Mouse (Mus musculus) bone marrow, adult 2 months (tissue): ENCODE data around the gene Heca. TPM values are rescaled to one million over a fixed set of nuclear protein-coding genes. Genes with fewer than 3 reads are reported as not detected.

Source experiments
- H3K27ac ChIP-seq: fragments of 200-500 bp; 2 replicates; pipeline ENCODE4 v1.5.1; 2012; ENCODE audit warnings: low read depth, mild to moderate bottlenecking, control low read depth, inconsistent platforms, low read length; ENCODE audit not compliant: control insufficient read depth, poor library complexity, insufficient read depth
- H3K4me1 ChIP-seq: fragments of 200-500 bp; 2 replicates; pipeline ENCODE4 v1.6.1; 2011; ENCODE audit warnings: low read length; ENCODE audit not compliant: control insufficient read depth, insufficient read depth
- H3K4me3 ChIP-seq: fragments of 200-500 bp; replicated peaks from 2 replicates; pipeline ENCODE3; 2011; ENCODE audit warnings: mild to moderate bottlenecking, low read depth, low read length, control low read depth; ENCODE audit not compliant: control insufficient read depth
- CTCF ChIP-seq: fragments of 200-500 bp; IDR thresholded peaks from 2 replicates; pipeline ENCODE4 v1.5.1; 2011; ENCODE audit warnings: low read length, control low read depth; ENCODE audit not compliant: control insufficient read depth, insufficient read depth
- POLR2A ChIP-seq: fragments of 200-500 bp; IDR thresholded peaks from 2 replicates; pipeline ENCODE4 v1.6.1; 2011; ENCODE audit warnings: low read depth, mild to moderate bottlenecking, control low read depth, low read length, borderline replicate concordance; ENCODE audit not compliant: control insufficient read depth
- WGBS: fragments of 180-500 bp; shearing (Covaris S2); methylation state at CpG from one replicate; pipeline ENCODE4 v1.1.7; 2018; 5-methylcytosine and 5-hydroxymethylcytosine counted together
- polyA plus RNA-seq: library from polyadenylated mRNA; stranded (reverse); fragments of >200 nt; gene quantifications from 2 replicates; pipeline ENCODE4 v1.2.4, GENCODE M21; 2011; ENCODE audit warnings: low replicate concordance; ENCODE audit not compliant: missing spikeins, insufficient read depth, insufficient read length

Gene Heca
- polyA plus RNA-seq, 1 experiment: 9.1 TPM

DNA sequence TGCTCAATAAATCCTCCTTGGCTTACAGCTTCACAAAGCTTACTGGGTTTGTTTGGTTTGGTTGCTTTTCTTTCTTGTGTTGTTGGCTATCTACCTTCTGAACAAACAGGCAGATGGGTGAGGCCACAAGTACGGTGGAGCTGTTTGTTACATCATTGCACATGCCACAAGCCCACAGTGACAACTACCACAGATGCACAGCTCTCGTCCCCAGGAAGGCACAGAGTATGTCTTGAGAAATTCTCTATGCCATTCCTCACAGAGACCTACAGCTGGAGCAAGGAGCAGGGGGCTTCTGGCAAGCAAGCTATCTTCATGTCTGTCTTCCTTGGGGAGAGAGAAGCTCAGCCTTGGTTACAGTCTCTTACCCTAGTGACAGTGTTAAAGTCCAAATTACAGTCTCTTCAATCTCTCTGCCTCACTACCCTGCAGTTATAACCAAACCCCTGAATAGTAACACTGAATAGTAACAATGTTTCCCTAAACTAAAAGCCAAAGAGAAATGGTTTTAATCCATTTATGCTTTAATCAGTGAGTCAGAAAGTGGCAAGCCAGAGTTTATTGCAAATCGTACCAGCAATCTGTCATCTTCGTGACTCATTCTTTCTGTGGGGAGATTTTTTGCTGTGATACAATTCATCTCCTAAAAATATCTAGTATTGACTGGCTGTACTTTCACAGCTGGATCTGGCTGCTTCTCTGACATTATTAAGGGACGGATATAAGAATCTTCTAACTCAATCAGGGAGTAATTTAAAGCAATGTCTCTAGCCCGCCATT is 87.0 kb downstream of the Heca start:
- no peak for TF ChIP-seq CTCF
- no peak for TF ChIP-seq POLR2A
- no peak overlapping the region for H3K27ac ChIP-seq
- no peaks in the 10 kb centered on the region for H3K4me1 ChIP-seq
- no peak overlapping the region for H3K4me3 ChIP-seq
- 66% methylated on average over 6 of the region's 6 CpGs for WGBS

DNA sequence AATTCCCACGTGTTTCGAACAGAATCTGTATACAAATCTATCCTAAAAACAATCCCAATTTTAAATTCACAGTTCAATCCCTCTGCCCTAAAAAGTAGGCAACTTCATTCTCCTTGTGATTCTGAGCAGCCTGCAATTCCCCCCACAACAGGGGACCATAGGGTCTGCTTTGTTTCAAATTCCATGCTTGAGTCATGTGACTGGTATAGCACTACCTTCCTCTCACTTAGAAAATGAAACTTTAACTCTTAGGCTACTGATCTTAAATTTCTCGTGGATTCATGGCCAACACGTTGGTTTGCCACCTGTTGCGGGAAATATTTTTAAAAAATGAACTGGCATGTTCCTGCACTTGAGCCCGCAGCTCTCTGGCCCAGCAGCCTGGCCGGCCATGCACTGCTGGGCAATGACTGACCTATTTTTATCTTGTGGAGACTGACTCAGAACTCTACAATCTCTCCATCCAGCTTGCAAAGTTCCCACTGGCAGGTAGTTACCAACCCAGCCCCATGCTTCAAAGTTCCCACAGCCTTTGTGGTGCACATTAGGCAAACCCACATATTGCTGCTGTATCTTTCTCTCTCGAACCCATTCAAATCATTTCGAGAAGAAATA is 90.1 kb downstream of the Heca start:
- WGBS: 82% methylated on average over 9 of the region's 9 CpGs
- no peaks in the 10 kb centered on the region for H3K4me1 ChIP-seq
- no peak overlapping the region for H3K27ac ChIP-seq
- TF ChIP-seq POLR2A (no peak), CTCF (no peak)
- H3K4me3 ChIP-seq: no peak overlapping the region

DNA sequence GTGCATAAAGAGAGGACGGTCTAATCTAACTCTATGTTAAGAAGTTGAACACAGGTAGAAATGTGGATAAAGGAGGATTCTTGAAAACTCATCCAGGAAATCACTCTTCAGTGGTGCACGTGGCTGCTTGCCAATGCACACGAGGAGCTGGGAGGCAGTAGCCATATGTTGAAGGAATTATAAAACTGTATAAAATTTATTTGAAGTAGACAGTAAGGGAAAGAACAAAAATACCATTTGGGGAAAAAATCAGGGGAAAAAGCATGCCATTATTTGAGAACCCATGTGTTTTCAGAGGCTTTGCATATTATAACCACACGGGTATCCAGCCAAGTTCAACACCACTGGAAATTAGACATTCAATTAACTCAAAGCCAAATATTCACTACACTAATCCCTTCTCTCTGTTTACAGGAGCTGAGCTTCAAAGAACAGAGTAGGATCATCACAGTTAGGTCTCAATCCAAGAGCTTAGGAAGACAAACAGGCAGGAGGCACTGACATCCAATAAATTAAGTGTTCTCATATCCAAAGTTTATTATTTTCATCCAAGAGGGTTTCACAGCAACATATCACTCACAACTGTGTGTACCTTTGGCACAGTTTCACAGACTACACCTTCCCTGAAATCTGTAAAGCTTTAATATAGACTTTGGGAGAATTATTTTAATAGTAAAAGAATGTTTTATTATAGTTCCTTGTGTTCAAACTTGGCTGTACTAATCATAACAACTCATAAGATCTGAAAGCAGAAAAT is 102.9 kb downstream of the Heca start:
- WGBS: 59% methylated on average over 4 of the region's 4 CpGs
- Histone ChIP-seq H3K4me3 (no peak overlapping the region), H3K4me1 (no peaks in the 10 kb centered on the region), H3K27ac (no peak overlapping the region)
- TF ChIP-seq POLR2A (no peak), CTCF (no peak)

DNA sequence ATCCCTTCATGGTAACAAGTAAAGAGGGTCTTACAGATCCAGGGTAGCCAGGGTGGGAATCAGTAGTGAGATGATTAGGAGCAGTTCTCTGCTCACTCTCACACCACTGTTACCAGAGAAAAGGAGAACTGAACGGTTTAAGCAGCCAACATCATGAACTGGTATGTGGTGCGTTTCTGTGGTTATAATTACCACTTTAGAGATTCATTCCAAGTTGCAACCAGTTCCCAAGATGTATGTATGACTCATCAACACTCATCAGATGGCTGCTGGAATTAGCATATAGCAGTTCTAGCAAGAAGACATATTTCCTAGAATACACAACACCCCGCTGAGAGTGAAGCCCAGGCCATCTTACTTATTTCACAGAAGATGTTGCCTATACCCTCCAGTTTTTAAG is 105.8 kb downstream of the Heca start:
- no peaks in the 10 kb centered on the region for H3K4me1 ChIP-seq
- 46% methylated on average over 3 of the region's 3 CpGs for WGBS
- H3K4me3 ChIP-seq: no peak overlapping the region
- no peak overlapping the region for H3K27ac ChIP-seq
- TF ChIP-seq POLR2A: no peak
- TF ChIP-seq CTCF: no peak

DNA sequence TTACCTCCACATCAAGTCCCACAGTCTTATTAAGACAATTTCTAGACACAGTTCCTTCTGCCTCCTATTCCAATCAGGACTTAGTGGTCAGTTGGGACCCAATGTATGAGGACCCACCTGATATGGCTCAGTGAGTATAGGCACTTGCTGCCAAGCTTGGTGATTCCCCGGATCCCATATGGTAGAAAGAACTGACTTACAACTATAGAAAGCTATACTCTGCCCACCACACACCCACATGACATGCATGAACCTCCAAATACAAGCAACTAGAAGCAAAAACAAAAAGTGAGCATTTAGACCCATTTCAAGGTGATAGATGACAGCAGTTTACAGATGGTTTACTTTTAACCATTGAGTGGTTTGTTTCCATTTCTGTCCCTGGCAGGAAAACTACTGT is 111.6 kb downstream of the Heca start:
- 76% methylated on average over 1 of the region's 1 CpGs for WGBS
- H3K27ac ChIP-seq: no peak overlapping the region
- TF ChIP-seq POLR2A (no peak), CTCF (no peak)
- H3K4me3 ChIP-seq: no peak overlapping the region
- H3K4me1 ChIP-seq: no peaks in the 10 kb centered on the region

DNA sequence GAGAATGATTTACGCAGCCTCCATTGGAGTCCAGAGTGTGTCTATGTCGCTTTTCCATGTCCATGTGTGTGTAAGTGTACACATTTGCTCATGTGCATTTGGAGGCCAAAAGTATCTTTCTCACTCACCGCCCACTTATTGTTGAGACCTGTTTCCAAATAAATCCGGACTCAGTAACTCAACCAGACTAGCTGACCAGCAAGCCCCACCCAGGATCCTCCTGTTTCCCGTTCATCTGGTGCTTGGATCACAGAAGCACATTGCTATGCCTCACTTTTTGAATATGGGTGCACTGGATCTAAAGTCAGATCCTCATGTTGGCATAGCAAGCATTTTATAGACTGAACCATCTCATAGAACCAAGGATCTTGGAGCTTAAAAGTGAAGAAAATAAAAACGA is 112.8 kb downstream of the Heca start:
- H3K4me1 ChIP-seq: no peaks in the 10 kb centered on the region
- TF ChIP-seq POLR2A: no peak
- no peak for TF ChIP-seq CTCF
- WGBS: 81% methylated on average over 6 of the region's 6 CpGs
- H3K4me3 ChIP-seq: no peak overlapping the region
- no peak overlapping the region for H3K27ac ChIP-seq

DNA sequence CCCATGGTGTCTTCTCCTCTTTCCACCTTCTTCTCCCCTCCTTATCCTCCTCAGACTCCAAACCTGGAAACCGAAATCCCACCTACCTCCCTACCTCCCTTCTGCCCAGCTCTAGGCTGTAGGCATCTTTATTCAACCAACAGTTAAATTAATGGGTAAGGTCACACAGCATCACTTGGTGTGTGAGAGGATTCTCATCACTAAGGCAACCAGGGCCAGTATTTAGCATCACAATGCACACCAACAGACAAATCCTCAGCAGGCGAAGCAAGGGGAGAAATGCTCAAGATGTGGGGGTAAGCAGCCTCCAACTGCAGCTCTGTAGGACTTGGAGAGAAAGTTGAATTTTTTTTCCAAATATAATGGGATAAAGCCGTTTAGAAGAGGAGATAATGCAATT is 116.8 kb downstream of the Heca start:
- H3K4me1 ChIP-seq: no peaks in the 10 kb centered on the region
- H3K4me3 ChIP-seq: no peak overlapping the region
- H3K27ac ChIP-seq: no peak overlapping the region
- TF ChIP-seq POLR2A (no peak), CTCF (no peak)
- 70% methylated on average over 3 of the region's 3 CpGs for WGBS

DNA sequence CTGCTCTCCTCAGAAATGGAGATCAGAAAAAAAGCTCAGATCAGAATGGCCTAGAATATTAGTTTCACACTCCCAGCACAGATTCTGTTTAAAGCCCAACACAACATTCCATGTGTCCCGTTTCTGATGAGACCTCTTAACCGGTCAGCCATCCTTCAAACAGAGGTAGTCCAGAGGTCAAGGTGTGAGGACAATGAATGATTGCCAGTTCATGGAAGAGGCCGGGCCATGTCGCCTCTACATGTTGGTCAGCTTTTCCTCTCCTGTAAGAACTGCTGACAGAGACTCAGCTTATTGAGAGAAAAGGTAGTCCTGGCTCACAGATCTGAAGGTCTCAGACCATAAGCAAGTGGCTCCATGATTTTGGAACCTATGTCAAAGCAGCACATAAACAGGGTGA is 118.7 kb downstream of the Heca start:
- TF ChIP-seq CTCF (no peak), POLR2A (no peak)

More for the DNA sequence above, 118.7 kb downstream of the Heca start:
- WGBS: 91% methylated on average over 4 of the region's 4 CpGs
- Histone ChIP-seq H3K4me3 (no peak overlapping the region), H3K4me1 (no peaks in the 10 kb centered on the region), H3K27ac (no peak overlapping the region)
